Mouse (Mus musculus) cerebellum, adult 2 months (tissue): Measurements from ENCODE around the gene Igflr1. TPM values are rescaled to one million over a fixed set of nuclear protein-coding genes. Genes with fewer than 3 reads are reported as not detected.

Experiments
- DNase-seq, 2 experiments: peaks; one replicate each; pipeline ENCODE4 v3.0.0; 2021
- H3K27ac ChIP-seq: fragments of 200-500 bp; 2 replicates; pipeline ENCODE4 v1.5.1; 2012; ENCODE audit warnings: low read length, control low read depth, inconsistent platforms; ENCODE audit not compliant: insufficient read depth
- H3K27me3 ChIP-seq: fragments of 200-500 bp; 2 replicates; pipeline ENCODE4 v1.6.1; 2012; ENCODE audit warnings: inconsistent platforms, mild to moderate bottlenecking, low read length, moderate library complexity; ENCODE audit not compliant: control insufficient read depth, insufficient read depth
- H3K4me1 ChIP-seq: fragments of 200-500 bp; 2 replicates; pipeline ENCODE4 v1.6.1; 2011; ENCODE audit warnings: low read length; ENCODE audit not compliant: control insufficient read depth, insufficient read depth
- H3K4me3 ChIP-seq: fragments of 200-500 bp; replicated peaks from 2 replicates; pipeline ENCODE3; 2011; ENCODE audit warnings: mild to moderate bottlenecking, low read depth, low read length, control low read depth; ENCODE audit not compliant: insufficient read depth
- CTCF ChIP-seq: fragments of 200-500 bp; IDR thresholded peaks from 2 replicates; pipeline ENCODE4 v1.5.1; 2011; ENCODE audit warnings: low read depth, mild to moderate bottlenecking, control low read depth, low read length, moderate library complexity, borderline replicate concordance; ENCODE audit not compliant: insufficient read depth
- POLR2A ChIP-seq: fragments of 200-500 bp; IDR thresholded peaks from 2 replicates; pipeline ENCODE4 v1.6.1; 2011; ENCODE audit warnings: low read length, control low read depth, borderline replicate concordance; ENCODE audit not compliant: insufficient read depth
- WGBS: fragments of 180-500 bp; shearing (Covaris S2); methylation state at CpG from one replicate; pipeline ENCODE4 v1.1.7; 2018; 5-methylcytosine and 5-hydroxymethylcytosine counted together
- polyA plus RNA-seq: library from polyadenylated mRNA; depleted of rRNA; stranded (reverse); fragments of >200 nt; gene quantifications from 2 replicates; pipeline ENCODE4 v1.2.3, GENCODE M21; 2012

The Igflr1 gene
- polyA plus RNA-seq, 1 experiment = 8.3 TPM

DNA sequence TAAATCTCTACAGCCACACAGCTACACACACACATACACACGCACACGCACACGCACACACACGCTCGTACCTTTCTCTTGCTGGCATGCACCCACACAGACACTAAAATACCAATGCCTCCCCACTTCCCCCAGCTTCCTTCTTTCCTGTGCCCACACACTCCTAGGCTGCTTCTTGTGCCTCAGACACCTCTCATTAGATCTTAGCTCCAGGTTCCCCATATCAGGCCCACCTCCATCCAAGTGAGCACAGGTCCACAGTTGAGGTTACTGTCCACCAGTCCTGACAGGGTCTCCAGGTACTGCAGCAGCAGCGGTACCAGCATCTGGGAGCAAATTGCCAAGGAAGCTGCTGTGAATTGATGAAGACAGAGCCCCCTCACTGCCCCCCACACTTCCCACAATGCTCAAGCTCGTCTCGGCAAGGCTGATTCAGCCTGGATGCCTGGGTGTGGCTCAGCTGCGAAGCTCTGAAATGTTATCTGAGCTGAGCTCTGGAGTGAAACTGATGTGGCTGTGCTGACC lies 33.9 kb upstream of the Igflr1 start:
- no peak for DNase-seq
- Histone ChIP-seq H3K27me3 (no peaks in the 10 kb centered on the region), H3K4me3 (no peak overlapping the region), H3K4me1 (peaks cover 5% of the 10 kb centered on the region), H3K27ac (no peak overlapping the region)
- 83% methylated on average over 9 of the region's 9 CpGs for WGBS
- TF ChIP-seq POLR2A (no peak), CTCF (no peak)

DNA sequence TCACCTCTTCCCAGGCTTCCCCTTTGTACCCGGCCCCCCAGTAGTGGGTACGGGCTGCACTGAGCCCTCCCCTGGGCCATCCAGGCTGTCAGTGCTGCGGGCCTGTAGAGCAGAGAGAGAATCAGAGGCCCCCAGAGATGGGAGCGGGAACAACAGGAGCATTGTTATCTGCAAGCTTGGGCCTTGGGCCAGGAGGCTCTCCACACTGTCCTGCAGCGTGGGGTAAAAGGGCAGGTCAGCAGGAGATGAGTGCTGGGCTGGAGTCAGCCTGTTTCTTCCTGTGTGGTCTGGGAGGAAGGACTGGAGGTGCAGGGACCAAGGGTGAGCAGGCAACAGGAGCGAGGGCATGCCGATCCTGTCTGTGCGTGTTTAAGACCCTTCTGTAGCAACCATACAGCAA lies 32.3 kb upstream of the Igflr1 start:
- Histone ChIP-seq H3K4me1 (peaks cover 5% of the 10 kb centered on the region), H3K27me3 (no peaks in the 10 kb centered on the region), H3K27ac (no peak overlapping the region), H3K4me3 (no peak overlapping the region)
- 37% methylated on average over 8 of the region's 8 CpGs for WGBS
- DNase-seq = no peak
- TF ChIP-seq CTCF = no peak
- TF ChIP-seq POLR2A = no peak

DNA sequence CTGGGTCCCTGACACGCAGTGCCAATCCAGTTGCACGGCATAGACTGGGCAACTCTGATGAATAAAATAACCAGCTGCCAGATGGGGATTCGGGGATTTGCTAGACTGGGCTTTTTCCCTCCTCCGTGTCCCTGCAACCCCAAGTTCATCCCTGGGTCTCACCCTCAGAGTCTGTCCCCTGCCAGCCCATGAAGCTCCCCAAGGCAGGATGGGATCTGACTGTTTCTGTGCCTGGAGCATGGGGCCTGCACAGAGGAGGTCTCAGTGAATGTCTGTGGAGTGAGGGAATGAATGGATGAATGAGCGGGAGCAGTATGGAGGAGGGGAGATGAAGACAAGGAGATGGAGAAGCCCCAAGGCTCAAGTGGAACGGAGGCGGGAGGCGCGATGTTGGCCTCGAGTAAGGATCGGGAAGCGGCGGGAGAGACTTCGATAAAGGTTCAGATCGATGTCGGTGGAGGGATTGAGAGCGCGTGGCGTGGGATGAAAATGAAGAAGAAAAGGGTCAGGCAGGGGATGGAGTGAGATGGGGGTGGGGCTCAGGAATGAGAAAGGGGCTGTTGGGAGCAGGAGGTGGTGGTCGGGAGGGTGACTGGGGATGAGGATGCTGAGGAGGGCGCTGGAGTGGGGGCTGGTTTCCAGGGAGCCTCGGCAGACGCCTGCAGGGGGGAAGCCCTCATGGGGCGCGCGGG lies 31.1 kb upstream of the Igflr1 start:
- WGBS = 6% methylated on average over 25 of the region's 26 CpGs
- H3K4me1 ChIP-seq = peaks cover 5% of the 10 kb centered on the region
- TF ChIP-seq CTCF (no peak), POLR2A (no peak)
- no peak overlapping the region for H3K27ac ChIP-seq
- DNase-seq = peak in 1 of 2 experiments; percentile 45
- H3K4me3 ChIP-seq = peak overlapping the region; percentile 88
- no peaks in the 10 kb centered on the region for H3K27me3 ChIP-seq

DNA sequence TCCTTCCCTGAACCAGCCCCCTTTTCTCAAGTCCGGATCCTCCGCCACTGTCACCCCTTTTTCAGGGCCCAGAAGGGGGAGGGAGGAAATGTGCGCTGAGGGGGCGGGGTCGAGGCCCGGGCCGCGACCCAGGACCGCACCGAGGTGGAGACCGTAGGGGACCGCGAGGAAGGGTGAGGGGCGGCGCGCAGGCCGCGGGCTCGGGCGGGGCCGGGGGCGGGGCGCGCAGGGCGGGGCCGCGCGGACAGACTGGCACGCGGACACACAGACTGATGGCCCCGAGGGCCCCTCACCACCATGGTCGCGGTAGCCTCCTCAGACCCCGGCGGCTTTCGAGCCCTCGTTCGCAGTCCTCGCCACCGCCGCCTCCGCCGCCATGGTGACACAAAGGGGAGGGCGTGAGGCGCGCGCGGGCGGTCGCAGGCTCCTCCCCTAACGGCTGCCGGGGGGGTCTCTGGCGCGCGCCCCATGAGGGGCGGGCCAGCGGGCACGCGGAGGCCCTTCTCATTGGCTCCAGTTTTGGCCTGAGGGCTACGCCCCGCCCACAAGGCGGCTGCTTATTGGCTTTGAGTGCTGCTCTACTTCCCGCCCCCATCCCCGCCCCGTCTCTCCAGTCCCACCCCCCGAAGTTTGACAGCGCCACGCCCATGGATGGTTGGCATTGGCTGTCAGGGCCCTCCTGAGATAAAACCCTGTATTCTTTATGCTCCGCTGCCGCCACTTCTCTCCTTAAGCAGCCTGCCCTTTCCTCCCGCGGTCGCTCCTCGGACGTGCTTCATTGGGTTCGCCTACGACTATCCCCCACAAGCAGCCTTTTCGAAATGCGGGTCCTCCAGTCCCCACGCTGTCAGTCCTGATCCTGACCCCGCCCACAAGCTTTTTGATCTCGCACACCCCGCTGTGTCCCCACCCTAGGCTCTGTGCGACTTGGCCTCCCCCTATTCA lies 30.3 kb upstream of the Igflr1 start, which contains the start of gene Arhgap33:
Gene Arhgap33 (minus strand): TSS at position 428 of the 945 bp plus-strand sequence.
- peak within 1 kb of the TSS; percentile 88 for H3K4me3 ChIP-seq
- DNase-seq = peak; percentile 95 to 97
- WGBS = 2% methylated on average over 84 of the region's 84 CpGs
- H3K4me1 ChIP-seq = peaks cover 5% of the 10 kb centered on the region
- H3K27ac ChIP-seq = no peak within 1 kb of the TSS
- no peaks in the 10 kb centered on the region for H3K27me3 ChIP-seq
- TF ChIP-seq CTCF = no peak
- no peak for TF ChIP-seq POLR2A

DNA sequence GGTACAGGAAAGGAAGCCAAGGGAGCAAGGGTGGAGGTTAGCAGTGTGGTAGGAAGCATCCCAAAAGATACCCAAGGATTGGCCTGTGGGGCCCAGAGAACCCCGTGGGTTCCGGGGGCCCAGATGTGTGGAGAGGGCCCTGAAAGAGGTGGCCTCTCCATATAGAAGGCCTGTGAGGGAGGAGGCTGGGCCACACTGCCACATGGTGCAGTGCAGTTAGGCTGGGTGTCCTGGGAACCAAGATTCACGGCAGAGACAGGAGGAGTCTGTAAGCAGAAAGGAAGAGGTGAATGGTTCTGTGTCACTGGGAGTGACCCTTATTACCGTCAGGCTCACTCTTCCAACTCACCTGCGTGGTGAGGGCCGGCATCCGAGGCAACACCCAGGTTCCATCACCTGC lies 24.7 kb upstream of the Igflr1 start:
- no peaks in the 10 kb centered on the region for H3K27me3 ChIP-seq
- H3K27ac ChIP-seq = no peak overlapping the region
- H3K4me1 ChIP-seq = no peaks in the 10 kb centered on the region
- no peak overlapping the region for H3K4me3 ChIP-seq
- WGBS = 88% methylated on average over 7 of the region's 7 CpGs
- DNase-seq = no peak
- TF ChIP-seq POLR2A (no peak), CTCF (no peak)

DNA sequence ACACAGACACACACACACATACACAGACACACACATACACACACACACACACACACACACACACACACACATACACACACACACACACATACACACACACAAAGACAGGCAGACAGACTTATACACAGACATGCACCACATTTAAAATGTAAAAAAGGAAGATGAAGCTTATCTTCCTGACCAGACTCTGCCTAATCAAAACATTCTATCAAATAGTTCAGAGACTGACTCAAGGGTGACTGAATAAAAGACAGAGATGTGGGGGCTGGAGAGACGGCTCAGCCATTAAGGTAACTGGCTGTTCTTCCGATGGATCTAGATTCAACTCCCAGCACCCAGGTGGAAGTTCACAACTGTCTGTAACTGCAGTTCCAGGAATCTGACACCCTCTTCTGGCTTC lies 20.9 kb upstream of the Igflr1 start:
- no peaks in the 10 kb centered on the region for H3K4me1 ChIP-seq
- no peak overlapping the region for H3K27ac ChIP-seq
- H3K4me3 ChIP-seq = no peak overlapping the region
- no peaks in the 10 kb centered on the region for H3K27me3 ChIP-seq
- TF ChIP-seq CTCF = no peak
- 95% methylated on average over 2 of the region's 2 CpGs for WGBS
- DNase-seq = no peak

DNA sequence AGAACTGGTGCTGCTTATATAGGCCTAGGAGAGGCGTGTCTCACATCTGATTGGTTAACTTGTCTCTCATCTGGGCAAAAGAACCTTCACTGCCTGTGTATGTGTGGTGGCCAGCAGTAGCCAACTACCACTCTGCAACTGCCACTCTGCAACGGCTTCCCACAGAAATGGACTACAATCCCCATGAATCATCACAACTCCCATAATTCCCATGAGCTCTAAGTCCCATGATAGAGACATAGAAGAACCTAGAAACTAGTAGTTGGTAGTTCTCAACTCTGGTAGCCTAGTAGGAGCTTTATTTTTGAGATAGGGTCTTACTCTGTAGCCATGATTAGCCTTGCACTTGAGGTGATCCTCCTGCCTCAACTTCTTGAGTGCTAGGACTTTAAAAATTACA lies 15.3 kb upstream of the Igflr1 start:
- H3K27me3 ChIP-seq = no peaks in the 10 kb centered on the region
- peaks cover 3% of the 10 kb centered on the region; the same call in 1 of the 2 replicates for H3K4me1 ChIP-seq
- H3K27ac ChIP-seq = no peak overlapping the region
- 76% methylated on average over 2 of the region's 2 CpGs for WGBS
- no peak for TF ChIP-seq CTCF
- no peak for TF ChIP-seq POLR2A
- DNase-seq = no peak
- no peak overlapping the region for H3K4me3 ChIP-seq
